Mouse (Mus musculus) large intestine, adult 2 months (tissue): Measurements from ENCODE around the gene Slc38a8. TPM values are rescaled to one million over a fixed set of nuclear protein-coding genes. Genes with fewer than 3 reads are reported as not detected.

Experiments used
- DNase-seq: peaks from one replicate; pipeline ENCODE4 v3.0.0-alpha.2; 2012; ENCODE audit warnings: low read depth, low spot score
- WGBS: fragments of 180-500 bp; shearing (Covaris S2); methylation state at CpG from one replicate; pipeline ENCODE4 v1.1.7; 2018; 5-methylcytosine and 5-hydroxymethylcytosine counted together
- polyA plus RNA-seq: library from polyadenylated mRNA; depleted of rRNA; stranded (reverse); fragments of >200 nt; gene quantifications from 2 replicates; pipeline ENCODE4 v1.2.3, GENCODE M21; 2012; rRNA removed

Slc38a8 gene
- polyA plus RNA-seq: 0.62 and 2.0 TPM in 2 replicates

- no peak for DNase-seq
- WGBS: 54% methylated on average over 5 of the region's 5 CpGs
Measured at GRCm38 (mm10) chr8:119501598-119501997, at the start of gene Slc38a8. TSS of gene Slc38a8 (minus strand) at chr8:119501698.

- no peak for DNase-seq
- WGBS: 53% methylated on average over 7 of the region's 7 CpGs
Measured at GRCm38 (mm10) chr8:119548560-119549113, 47.1 kb upstream of the Slc38a8 start.

- 57% methylated on average over 18 of the region's 18 CpGs for WGBS
- no peak for DNase-seq
Measured at GRCm38 (mm10) chr8:119547019-119547691, 45.7 kb upstream of the Slc38a8 start.

- DNase-seq: no peak
- WGBS: 97% methylated on average over 6 of the region's 6 CpGs
Measured at GRCm38 (mm10) chr8:119545791-119546190, 44.3 kb upstream of the Slc38a8 start.

GRCm38 (mm10) chr8:119545180-119545579 lies 43.7 kb upstream of the Slc38a8 start:
- no peak for DNase-seq
- 48% methylated on average over 6 of the region's 6 CpGs for WGBS

- WGBS: 50% methylated on average over 3 of the region's 3 CpGs
- DNase-seq: no peak
Measured at GRCm38 (mm10) chr8:119544606-119545005, 43.1 kb upstream of the Slc38a8 start.

- WGBS: 80% methylated on average over 9 of the region's 9 CpGs
- DNase-seq: no peak
Measured at GRCm38 (mm10) chr8:119531973-119532372, 30.5 kb upstream of the Slc38a8 start.

GRCm38 (mm10) chr8:119531397-119531796 lies 29.9 kb upstream of the Slc38a8 start:
- no peak for DNase-seq
- 74% methylated on average over 3 of the region's 3 CpGs for WGBS

GRCm38 (mm10) chr8:119530937-119531336 lies 29.4 kb upstream of the Slc38a8 start:
- 49% methylated on average over 6 of the region's 6 CpGs for WGBS
- DNase-seq: no peak

GRCm38 (mm10) chr8:119528762-119529161 lies 27.3 kb upstream of the Slc38a8 start:
- 43% methylated on average over 7 of the region's 7 CpGs for WGBS
- peak; percentile 82 for DNase-seq

GRCm38 (mm10) chr8:119520102-119520501 lies 18.6 kb upstream of the Slc38a8 start:
- 78% methylated on average over 7 of the region's 7 CpGs for WGBS
- DNase-seq: no peak

- WGBS: 75% methylated on average over 5 of the region's 5 CpGs
- no peak for DNase-seq
Measured at GRCm38 (mm10) chr8:119516674-119517073, 15.2 kb upstream of the Slc38a8 start.

GRCm38 (mm10) chr8:119515767-119516166 lies 14.3 kb upstream of the Slc38a8 start:
- WGBS: 83% methylated on average over 3 of the region's 3 CpGs
- DNase-seq: no peak

- 85% methylated on average over 3 of the region's 3 CpGs for WGBS
Measured at GRCm38 (mm10) chr8:119514940-119515339, 13.4 kb upstream of the Slc38a8 start.

GRCm38 (mm10) chr8:119513405-119513804 lies 11.9 kb upstream of the Slc38a8 start:
- WGBS: 57% methylated on average over 4 of the region's 4 CpGs
- DNase-seq: no peak

More at GRCm38 (mm10) chr8:119514940-119515339, 13.4 kb upstream of the Slc38a8 start:
- DNase-seq: no peak

- DNase-seq: no peak
- WGBS: 95% methylated on average over 7 of the region's 7 CpGs
Measured at GRCm38 (mm10) chr8:119511722-119512121, 10.2 kb upstream of the Slc38a8 start.

GRCm38 (mm10) chr8:119510471-119510870 lies 9.0 kb upstream of the Slc38a8 start:
- no peak for DNase-seq
- 81% methylated on average over 9 of the region's 9 CpGs for WGBS

GRCm38 (mm10) chr8:119506106-119506505 lies 4.6 kb upstream of the Slc38a8 start:
- WGBS: 81% methylated on average over 8 of the region's 8 CpGs
- no peak for DNase-seq

GRCm38 (mm10) chr8:119505488-119505887 lies 4.0 kb upstream of the Slc38a8 start:
- no peak for DNase-seq
- 57% methylated on average over 9 of the region's 9 CpGs for whole genome bisulfite sequencing

GRCm38 (mm10) chr8:119503191-119503767 lies 1.8 kb upstream of the Slc38a8 start:
- WGBS: 57% methylated on average over 10 of the region's 10 CpGs
- DNase-seq: no peak

GRCm38 (mm10) chr8:119502111-119502510 lies 613 bp upstream of the Slc38a8 start:
- DNase-seq: no peak
- 46% methylated on average over 4 of the region's 4 CpGs for WGBS
